Mouse (Mus musculus) liver, adult (tissue): Measurements from ENCODE around the gene Nlrp3.

ENCODE experiments used
- GATA4 ChIP-seq: IDR thresholded peaks from 2 replicates; pipeline ENCODE4 v1.6.1; 2014; ENCODE audit warnings: mild to moderate bottlenecking, low read length; ENCODE audit not compliant: insufficient replicate concordance

Gene Nlrp3

GRCm38 (mm10) chr11:59541324-59541723, at the start of gene Nlrp3:
TSS of gene Nlrp3 (plus strand) at chr11:59541568.
- no peak for TF ChIP-seq GATA4

GRCm38 (mm10) chr11:59496672-59497310, 44.6 kb upstream of the Nlrp3 start:
- no peak for TF ChIP-seq GATA4

GRCm38 (mm10) chr11:59497747-59498146, 43.6 kb upstream of the Nlrp3 start:
- TF ChIP-seq GATA4, result no peak

GRCm38 (mm10) chr11:59501978-59502700, 39.2 kb upstream of the Nlrp3 start:
- TF ChIP-seq GATA4, result no peak

- no peak for TF ChIP-seq GATA4
Observed at GRCm38 (mm10) chr11:59505351-59505838, 36.0 kb upstream of the Nlrp3 start.

GRCm38 (mm10) chr11:59505839-59506712, 35.3 kb upstream of the Nlrp3 start:
- TF ChIP-seq GATA4, result peak; percentile 45; the same call in 1 of the 2 replicates

- TF ChIP-seq GATA4, result no peak
Observed at GRCm38 (mm10) chr11:59506713-59507074, 34.7 kb upstream of the Nlrp3 start.

- peak; percentile 49; the same call in 1 of the 2 replicates for TF ChIP-seq GATA4
Observed at GRCm38 (mm10) chr11:59511558-59511957, 29.8 kb upstream of the Nlrp3 start.

GRCm38 (mm10) chr11:59512733-59513132, 28.6 kb upstream of the Nlrp3 start:
- no peak for TF ChIP-seq GATA4

GRCm38 (mm10) chr11:59513556-59513955, 27.8 kb upstream of the Nlrp3 start:
- TF ChIP-seq GATA4, result no peak

GRCm38 (mm10) chr11:59514381-59514780, 27.0 kb upstream of the Nlrp3 start:
- TF ChIP-seq GATA4, result no peak

GRCm38 (mm10) chr11:59514789-59515188, 26.6 kb upstream of the Nlrp3 start:
- no peak for TF ChIP-seq GATA4

GRCm38 (mm10) chr11:59517441-59517840, 23.9 kb upstream of the Nlrp3 start:
- TF ChIP-seq GATA4, result no peak

GRCm38 (mm10) chr11:59518226-59518625, 23.1 kb upstream of the Nlrp3 start:
- TF ChIP-seq GATA4, result no peak

- no peak for TF ChIP-seq GATA4
Observed at GRCm38 (mm10) chr11:59519741-59520495, 21.4 kb upstream of the Nlrp3 start.
